Mouse (Mus musculus) heart, postnatal 4 days (tissue): ENCODE measurements around the gene Slc44a1. TPM values are rescaled to one million over a fixed set of nuclear protein-coding genes. Genes with fewer than 3 reads are reported as not detected.
A peak's percentile ranks its signal among the peaks of the same experiment; 100 is the strongest.

ENCODE experiments used
- DNase-seq: peaks from one replicate; pipeline ENCODE4 v3.0.0; 2021
- total RNA-seq, 2 experiments: library from RNA; stranded (reverse); gene quantifications; 2 replicates each; pipeline ENCODE4 v1.2.3; 2021

Slc44a1 gene
- total RNA-seq: 10 to 100 TPM; 40.9 to 43.2 TPM

GRCm38 (mm10) chr4:53440010-53440815 lies at the start of gene Slc44a1:
Slc44a1 (plus strand) TSS chr4:53440413.
- peak; percentile 91 for DNase-seq

- DNase-seq: no peak
Measured at GRCm38 (mm10) chr4:53395002-53395401, 45.2 kb upstream of the Slc44a1 start.

GRCm38 (mm10) chr4:53396623-53397192 lies 43.5 kb upstream of the Slc44a1 start:
- DNase-seq: no peak

- no peak for DNase-seq
Measured at GRCm38 (mm10) chr4:53397280-53398117, 42.7 kb upstream of the Slc44a1 start.

GRCm38 (mm10) chr4:53398561-53398960 lies 41.7 kb upstream of the Slc44a1 start:
- DNase-seq: no peak

- no peak for DNase-seq
Measured at GRCm38 (mm10) chr4:53399428-53399827, 40.8 kb upstream of the Slc44a1 start.

- DNase-seq: no peak
Measured at GRCm38 (mm10) chr4:53403386-53403785, 36.8 kb upstream of the Slc44a1 start.

- DNase-seq: no peak
Measured at GRCm38 (mm10) chr4:53404431-53404925, 35.7 kb upstream of the Slc44a1 start.

GRCm38 (mm10) chr4:53406866-53407265 lies 33.3 kb upstream of the Slc44a1 start:
- no peak for DNase-seq

GRCm38 (mm10) chr4:53408821-53409220 lies 31.4 kb upstream of the Slc44a1 start:
- DNase-seq: no peak

- DNase-seq: no peak
Measured at GRCm38 (mm10) chr4:53409526-53410085, 30.6 kb upstream of the Slc44a1 start.

- no peak for DNase-seq
Measured at GRCm38 (mm10) chr4:53410752-53411151, 29.5 kb upstream of the Slc44a1 start.

- DNase-seq: no peak
Measured at GRCm38 (mm10) chr4:53411958-53412870, 28.0 kb upstream of the Slc44a1 start.

- DNase-seq: no peak
Measured at GRCm38 (mm10) chr4:53412991-53413390, 27.2 kb upstream of the Slc44a1 start.

- no peak for DNase-seq
Measured at GRCm38 (mm10) chr4:53414031-53414797, 26.0 kb upstream of the Slc44a1 start.

GRCm38 (mm10) chr4:53415873-53416637 lies 24.2 kb upstream of the Slc44a1 start:
- peak; percentile 59 for DNase-seq

GRCm38 (mm10) chr4:53416928-53417327 lies 23.3 kb upstream of the Slc44a1 start:
- DNase-seq: peak; percentile 20

- DNase-seq: no peak
Measured at GRCm38 (mm10) chr4:53422799-53423198, 17.4 kb upstream of the Slc44a1 start.

- DNase-seq: no peak
Measured at GRCm38 (mm10) chr4:53427120-53427519, 13.1 kb upstream of the Slc44a1 start.

GRCm38 (mm10) chr4:53430522-53430921 lies 9.7 kb upstream of the Slc44a1 start:
- peak; percentile 19 for DNase-seq
